Mouse (Mus musculus) intestine, embryonic 14.5 days (tissue): Measurements from ENCODE around the gene Adamts9. TPM values are rescaled to one million over a fixed set of nuclear protein-coding genes. Genes with fewer than 3 reads are reported as not detected.

Experiments
- polyA plus RNA-seq: library from polyadenylated mRNA; unstranded; fragments of >200 nt; fragmentation: Nextera tagmentation; extraction: Ambion mirVana; gene quantifications from 2 replicates; pipeline ENCODE4 v1.2.1, GENCODE M21; 2014

Adamts9 gene
- polyA plus RNA-seq, 1 experiment from 2014 or later = 13.6 TPM

Other genes starting within 250 kb of the Adamts9 start
- 13.1 and 15.5 TPM in 2 replicates for gene Prickle2, start 237.3 kb downstream of the Adamts9 start, polyA plus RNA-seq
- 0.24 and 0.42 TPM in 2 replicates for gene A730049H05Rik, start 127.0 kb downstream of the Adamts9 start, polyA plus RNA-seq
- 0.20 and 0.28 TPM in 2 replicates for gene Gm15737, start 74.1 kb downstream of the Adamts9 start, polyA plus RNA-seq